In genomic region chr9:88938312-88938711, GRCm38 (mm10) we compare ENCODE assay signal across 16 mouse cellular contexts. TPM values are rescaled to one million over a fixed set of nuclear protein-coding genes. Genes with fewer than 3 reads are reported as not detected.
DNase-seq lines count a peak whose midpoint lies in the region; ATAC-seq and TF ChIP-seq lines count a peak whose summit lies in the region.
"Not testable (repeated sequence)": the region's sequence is repeated elsewhere in the genome, so short reads cannot be mapped to it uniquely, and the experiment has no call there.
"Had no signal": no experiment of that assay in that cellular context is flagged by ENCODE, and none has a peak within 500 bp of the region (broad histone marks: within the 10 kb centered on the region; RNA-seq: fewer than 3 reads in every experiment).

No protein-coding gene starts in this region.

- H3K9me3 ChIP-seq in kidney, postnatal 0 days (replicated peaks; ENCODE audit: low read length), result not testable (repeated sequence)

- H3K79me2 ChIP-seq in heart, adult 2 months (replicated peaks; ENCODE audit: control insufficient read depth, insufficient read depth, low read length), result not testable (repeated sequence)

- not testable (repeated sequence) for TF ChIP-seq POLR2A in heart, adult 2 months (IDR thresholded peaks at IDR 0.05; ENCODE audit: insufficient read depth, low read depth, low read length)

- H3K36me3 ChIP-seq in heart, adult 2 months (ENCODE audit: control insufficient read depth, insufficient read depth, low read length); kidney, postnatal 0 days (ENCODE audit: insufficient read depth, low read length): not testable (repeated sequence)

- H3K27ac ChIP-seq in heart, adult 2 months; kidney, postnatal 0 days: not testable (repeated sequence)

- WGBS in heart, adult 2 months, result 4% methylated on average over 2 of the region's 3 CpGs
- 5% methylated on average over 1 of the region's 3 CpGs for WGBS in kidney, postnatal 0 days

- H3K27me3 ChIP-seq in heart, adult 2 months (ENCODE audit: control insufficient read depth, insufficient read depth, low read length); kidney, postnatal 0 days (ENCODE audit: insufficient read depth, low read length): not testable (repeated sequence)

- H3K4me3 ChIP-seq in heart, adult 2 months; kidney, postnatal 0 days (replicated peaks; ENCODE audit: low read depth, low read length): not testable (repeated sequence)

- H3K4me1 ChIP-seq in heart, adult 2 months (ENCODE audit: control insufficient read depth, insufficient read depth, low read length); kidney, postnatal 0 days (replicated peaks; ENCODE audit: insufficient read depth, low read length): not testable (repeated sequence)

- peak; percentile 52 for ATAC-seq in activated CD4-positive, CD25-positive, alpha-beta regulatory T cell, adult 4 months
- ATAC-seq in kidney, postnatal 0 days (replicated peaks; ENCODE audit: low FRiP score, low read depth), result not testable (repeated sequence)
- ATAC-seq in neutrophil, adult 5-6 weeks (ENCODE audit: extremely low read depth, insufficient number of reproducible peaks, low FRiP score, poor library complexity, severe bottlenecking), result peak; percentile 84

- intact Hi-C loops in heart, adult 2 months (cut with DNase I), result not testable (repeated sequence)

- not testable (repeated sequence) for TF ChIP-seq EP300 in heart, adult 2 months (IDR thresholded peaks at IDR 0.05; ENCODE audit: insufficient read depth, low read depth, low read length)

- DNase-seq in cerebellum, postnatal 25 days, result peak; percentile 13 to 46
- not testable (repeated sequence) for DNase-seq in heart, adult 2 months; kidney, postnatal 0 days (ENCODE audit: low spot score)
- DNase-seq in left cerebral cortex, adult 18-20 months (ENCODE audit: low spot score in 2 of 2), result peak; percentile 17 to 28
- peak; percentile 40 for DNase-seq in lung, postnatal 10 days
- DNase-seq in thymus, postnatal 4 days, result peak; percentile 21

- not testable (repeated sequence) for H3K9ac ChIP-seq in heart, adult 2 months (ENCODE audit: low read depth, low read length); kidney, postnatal 0 days (ENCODE audit: low read depth, low read length)

- H3K4me2 ChIP-seq in kidney, postnatal 0 days (ENCODE audit: low read length), result not testable (repeated sequence)

- peak; percentile 24; the same call in 1 of the 2 replicates for TF ChIP-seq CTCF in heart, adult 2 months (IDR thresholded peaks at IDR 0.05)
- peak; percentile 34; the same call in 1 of the 2 replicates for TF ChIP-seq CTCF in kidney, postnatal 0 days (IDR thresholded peaks at IDR 0.05; ENCODE audit: low read depth)

RNA-seq across cellular contexts. Expression of gene Bcl2a1a, which starts 18.4 kb away (rescaled TPM):
- under 1 TPM in 1 of 2 experiments, not detected in 1; 0.46 TPM for polyA plus RNA-seq in activated CD4-positive, CD25-positive, alpha-beta regulatory T cell, adult 4 months (2017; shearing (Covaris generic))
- under 1 TPM in 1 of 2 experiments, not detected in 1; 0.39 TPM for total RNA-seq in heart, adult 2 months (2021)
- 0.20 and 0.41 TPM in 2 replicates for polyA plus RNA-seq in heart, adult 2 months (2012; rRNA removed)
- polyA plus RNA-seq in kidney, postnatal 0 days (2015; fragmentation: Nextera tagmentation; extraction: Ambion mirVana), result 0.37 and 0.50 TPM in 2 replicates
- under 1 TPM in 1 of 2 experiments, not detected in 1; 0.65 TPM for total RNA-seq in left cerebral cortex, adult 18-20 months (2021)
- total RNA-seq in neutrophil, adult 5-6 weeks (2017), result 4.9 and 10.6 TPM in 2 replicates
- total RNA-seq: layer of hippocampus, postnatal 25 days had no signal
- polyA plus RNA-seq: C2C12; embryonic facial prominence, embryonic 13.5 days; hindbrain, embryonic 12.5 days; limb, embryonic 11.5 days; midbrain, embryonic 12.5 days; myocyte; stomach, embryonic 14.5 days had no signal
